Mouse (Mus musculus): ENCODE results near the gene Hdac7. TPM values are rescaled to one million over a fixed set of nuclear protein-coding genes. Genes with fewer than 3 reads are reported as not detected.

The Hdac7 gene
- polyA plus RNA-seq, 1 experiment from 2014 or later = 32.1 TPM

DNA sequence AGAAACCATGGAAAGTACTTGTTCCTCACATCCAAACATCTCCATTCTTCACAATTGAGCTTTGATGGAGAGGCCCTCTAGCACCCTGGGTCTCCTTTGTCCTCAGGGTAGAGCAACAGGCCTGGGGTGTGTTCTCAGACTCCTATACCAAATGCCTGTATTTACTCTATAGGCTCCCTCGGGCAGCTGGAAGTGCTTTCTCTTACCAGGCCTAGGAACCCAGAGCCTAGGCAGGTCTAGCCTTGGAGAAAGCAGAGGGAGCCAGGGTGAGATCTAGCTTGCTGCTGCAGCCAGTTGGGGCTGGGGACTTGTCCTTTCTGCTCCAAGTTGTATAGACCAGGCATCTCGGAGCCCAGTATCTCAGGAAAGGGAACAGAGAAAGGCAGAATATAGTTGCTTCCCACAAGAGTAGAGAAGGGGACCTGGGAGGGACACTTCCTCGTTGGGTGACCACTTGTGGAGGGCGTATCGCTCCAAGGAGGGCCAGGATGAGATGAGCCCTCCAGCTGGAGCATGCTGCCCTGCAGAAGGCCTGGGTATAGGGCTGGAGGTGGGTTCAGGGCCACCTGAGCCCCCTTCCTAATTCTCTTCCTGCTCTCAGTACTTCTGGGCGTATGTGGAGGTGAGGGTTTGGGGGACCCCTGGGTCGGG, 57.0 kb downstream of the Hdac7 start:
- Histone ChIP-seq H3K9me3 (replicated peaks) (no peaks in the 10 kb centered on the region), H3K4me1 (peaks cover 33% of the 10 kb centered on the region)
- 89% methylated on average over 7 of the region's 7 CpGs for WGBS

DNA sequence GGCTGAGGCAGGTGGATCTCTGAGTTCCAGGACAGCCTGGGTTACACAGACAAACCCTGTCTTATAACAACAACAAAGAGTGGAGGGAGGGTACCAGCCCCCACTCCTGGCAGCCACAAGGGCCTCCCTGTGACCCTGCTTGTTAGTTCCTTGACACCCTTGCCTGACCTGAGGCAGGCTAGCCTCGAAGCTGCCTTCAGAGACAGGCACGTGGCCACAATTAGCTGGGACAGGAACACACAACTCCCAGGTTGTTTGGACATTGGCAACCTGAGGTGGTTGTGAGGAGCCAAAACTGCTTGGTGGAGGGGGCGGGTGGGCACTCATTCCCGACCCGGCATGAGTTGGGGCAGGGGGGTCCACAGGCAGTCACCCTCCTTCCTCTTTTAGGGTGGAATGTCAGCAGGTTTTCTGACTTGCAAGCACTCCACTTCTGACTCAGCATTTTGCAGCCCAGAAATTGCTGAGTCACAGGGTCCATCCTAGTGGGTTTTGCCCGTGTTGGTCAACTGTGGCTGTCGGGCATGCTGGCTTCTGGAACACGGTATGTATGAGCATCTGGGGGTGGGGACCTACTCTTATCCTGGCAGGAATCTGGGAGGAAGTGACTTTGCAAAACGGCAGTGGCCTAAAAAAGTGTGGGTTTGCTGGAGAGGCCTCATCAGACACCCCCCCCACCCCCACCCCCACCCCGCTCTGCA, 57.7 kb downstream of the Hdac7 start:
- H3K4me1 ChIP-seq = peaks cover 40% of the 10 kb centered on the region
- WGBS = 84% methylated on average over 10 of the region's 10 CpGs
- no peaks in the 10 kb centered on the region for H3K9me3 ChIP-seq (replicated peaks)
- DNase-seq (ENCODE audit: low spot score) = no peak
- peaks cover 14% of the 10 kb centered on the region for H3K36me3 ChIP-seq
- H3K27me3 ChIP-seq (ENCODE audit: low read depth, poor library complexity, severe bottlenecking) = peaks cover 16% of the 10 kb centered on the region
- H3K4me3 ChIP-seq = no peak overlapping the region
- no peak overlapping the region for H3K27ac ChIP-seq

More for the DNA sequence above, 57.0 kb downstream of the Hdac7 start:
- DNase-seq (ENCODE audit: low spot score) = no peak
- peaks cover 20% of the 10 kb centered on the region for H3K36me3 ChIP-seq
- H3K27me3 ChIP-seq (ENCODE audit: low read depth, poor library complexity, severe bottlenecking) = peaks cover 16% of the 10 kb centered on the region
- no peak overlapping the region for H3K4me3 ChIP-seq
- peak overlapping the region; percentile 5; the same call in 1 of the 2 replicates for H3K27ac ChIP-seq

GRCm38 (mm10) chr15:97785731-97786411, 58.4 kb downstream of the Hdac7 start:
- H3K4me3 ChIP-seq = no peak overlapping the region
- no peak overlapping the region for H3K27ac ChIP-seq
- peaks cover 47% of the 10 kb centered on the region for H3K4me1 ChIP-seq
- no peaks in the 10 kb centered on the region for H3K9me3 ChIP-seq (replicated peaks)
- no peak for DNase-seq (ENCODE audit: low spot score)
- 84% methylated on average over 9 of the region's 9 CpGs for WGBS
- peaks cover 16% of the 10 kb centered on the region for H3K27me3 ChIP-seq (ENCODE audit: low read depth, poor library complexity, severe bottlenecking)
- H3K36me3 ChIP-seq = peaks cover 8% of the 10 kb centered on the region

DNA sequence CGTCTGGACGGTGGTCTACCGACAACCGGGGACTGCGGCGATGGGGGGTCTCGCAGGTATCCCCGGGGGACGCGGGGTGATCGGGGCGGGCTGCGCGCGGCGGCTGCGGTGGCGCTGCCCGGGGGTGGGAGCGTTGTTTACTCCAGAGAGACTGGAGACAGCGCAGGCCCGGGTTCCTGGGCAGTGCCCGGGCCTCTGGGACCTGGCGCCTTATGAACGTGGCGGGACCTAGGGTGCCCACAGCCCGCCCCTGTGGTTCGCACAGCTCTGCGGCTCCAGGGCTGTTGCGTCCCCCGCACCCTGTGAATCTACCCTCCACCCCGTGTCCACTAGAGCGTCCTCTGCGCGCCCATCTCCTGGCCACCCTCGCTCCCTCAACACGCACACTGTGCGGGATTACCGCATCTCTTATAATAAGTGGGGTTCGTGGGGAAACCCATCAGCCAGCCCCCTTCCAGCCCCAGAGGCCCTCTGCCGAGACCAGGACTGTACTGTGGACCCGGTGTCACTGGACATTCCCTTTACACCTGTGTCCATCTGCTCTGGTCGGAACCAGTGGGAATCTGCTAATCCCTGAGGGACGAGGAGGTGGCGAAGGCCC, 59.6 kb downstream of the Hdac7 start:
- 7% methylated on average over 45 of the region's 45 CpGs for WGBS

DNA sequence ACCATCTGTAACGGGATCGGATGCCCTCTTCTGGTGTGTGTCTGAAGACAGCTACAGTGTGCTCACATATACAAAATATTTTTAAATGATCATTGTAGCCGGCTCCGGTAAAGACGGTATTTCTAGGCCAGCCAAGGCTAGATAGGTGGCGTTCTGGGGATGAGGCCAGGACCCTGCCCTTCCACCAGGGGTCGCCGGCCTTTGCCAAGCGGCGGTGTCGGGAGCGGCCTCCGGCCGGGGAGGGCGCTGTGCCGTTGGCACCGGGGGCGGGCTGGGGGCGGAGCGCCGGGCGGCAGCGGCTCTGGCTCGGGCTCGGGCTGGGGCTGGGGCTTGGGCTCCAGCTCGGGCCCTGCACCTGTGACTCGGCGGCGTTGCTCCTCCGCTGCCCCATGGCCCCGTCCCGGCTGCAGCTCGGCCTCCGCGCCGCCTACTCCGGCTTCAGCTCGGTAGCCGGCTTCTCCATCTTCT, 60.2 kb downstream of the Hdac7 start:
- Histone ChIP-seq H3K36me3 (no peaks in the 10 kb centered on the region), H3K4me3 (peak overlapping the region; percentile 77), H3K27ac (peak overlapping the region; percentile 86), H3K9me3 (replicated peaks) (no peaks in the 10 kb centered on the region), H3K27me3 (ENCODE audit: low read depth, poor library complexity, severe bottlenecking) (peaks cover 16% of the 10 kb centered on the region), H3K4me1 (peaks cover 60% of the 10 kb centered on the region)
- DNase-seq (ENCODE audit: low spot score) = peak; percentile 93
- 3% methylated on average over 39 of the region's 39 CpGs for WGBS

More for the DNA sequence above, 59.6 kb downstream of the Hdac7 start:
- Histone ChIP-seq H3K4me3 (peak overlapping the region; percentile 77), H3K9me3 (replicated peaks) (no peaks in the 10 kb centered on the region), H3K27ac (peak overlapping the region; percentile 86), H3K4me1 (peaks cover 58% of the 10 kb centered on the region), H3K36me3 (peaks cover 1% of the 10 kb centered on the region; the same call in 1 of the 2 replicates), H3K27me3 (ENCODE audit: low read depth, poor library complexity, severe bottlenecking) (peaks cover 16% of the 10 kb centered on the region)
- DNase-seq (ENCODE audit: low spot score) = no peak

DNA sequence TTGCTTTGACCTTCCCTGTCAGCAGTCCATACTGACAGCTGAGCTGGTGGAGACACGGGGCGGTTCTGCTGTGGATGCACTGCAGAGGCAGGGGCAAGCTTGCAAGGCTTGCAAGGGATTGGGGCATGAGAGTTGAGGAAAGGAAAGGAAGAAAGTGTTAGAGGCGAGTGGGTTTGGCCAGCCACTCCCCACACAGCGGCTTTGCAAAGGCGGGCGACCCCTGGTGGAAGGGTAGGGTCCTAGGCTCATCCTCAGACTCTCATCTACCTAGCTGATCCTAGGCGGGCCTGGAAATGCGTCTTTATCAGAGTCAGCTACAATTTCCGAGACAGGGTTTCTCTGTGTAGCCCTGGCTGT, 61.6 kb downstream of the Hdac7 start:
- Histone ChIP-seq H3K27ac (peak overlapping the region; percentile 83), H3K4me1 (peaks cover 52% of the 10 kb centered on the region), H3K36me3 (no peaks in the 10 kb centered on the region), H3K4me3 (peak overlapping the region; percentile 41), H3K27me3 (ENCODE audit: low read depth, poor library complexity, severe bottlenecking) (peaks cover 16% of the 10 kb centered on the region), H3K9me3 (replicated peaks) (no peaks in the 10 kb centered on the region)
- WGBS = 7% methylated on average over 9 of the region's 9 CpGs
- DNase-seq (ENCODE audit: low spot score) = peak; percentile 86

GRCm38 (mm10) chr15:97781961-97782748, 62.1 kb downstream of the Hdac7 start:
- WGBS = 4% methylated on average over 24 of the region's 24 CpGs

GRCm38 (mm10) chr15:97780611-97781031, 63.7 kb downstream of the Hdac7 start:
- H3K27me3 ChIP-seq (ENCODE audit: low read depth, poor library complexity, severe bottlenecking) = peaks cover 13% of the 10 kb centered on the region
- WGBS = 67% methylated on average over 12 of the region's 12 CpGs
- H3K36me3 ChIP-seq = no peaks in the 10 kb centered on the region
- no peaks in the 10 kb centered on the region for H3K9me3 ChIP-seq (replicated peaks)
- DNase-seq (ENCODE audit: low spot score) = no peak
- peaks cover 61% of the 10 kb centered on the region for H3K4me1 ChIP-seq
- H3K4me3 ChIP-seq = no peak overlapping the region
- peak overlapping the region; percentile 71 for H3K27ac ChIP-seq

More at GRCm38 (mm10) chr15:97781961-97782748, 62.1 kb downstream of the Hdac7 start:
- Histone ChIP-seq H3K4me3 (peak overlapping the region; percentile 41), H3K9me3 (replicated peaks) (no peaks in the 10 kb centered on the region), H3K36me3 (no peaks in the 10 kb centered on the region), H3K27me3 (ENCODE audit: low read depth, poor library complexity, severe bottlenecking) (peaks cover 16% of the 10 kb centered on the region), H3K27ac (peak overlapping the region; percentile 83), H3K4me1 (peaks cover 53% of the 10 kb centered on the region)
- peak; percentile 69 for DNase-seq (ENCODE audit: low spot score)

DNA sequence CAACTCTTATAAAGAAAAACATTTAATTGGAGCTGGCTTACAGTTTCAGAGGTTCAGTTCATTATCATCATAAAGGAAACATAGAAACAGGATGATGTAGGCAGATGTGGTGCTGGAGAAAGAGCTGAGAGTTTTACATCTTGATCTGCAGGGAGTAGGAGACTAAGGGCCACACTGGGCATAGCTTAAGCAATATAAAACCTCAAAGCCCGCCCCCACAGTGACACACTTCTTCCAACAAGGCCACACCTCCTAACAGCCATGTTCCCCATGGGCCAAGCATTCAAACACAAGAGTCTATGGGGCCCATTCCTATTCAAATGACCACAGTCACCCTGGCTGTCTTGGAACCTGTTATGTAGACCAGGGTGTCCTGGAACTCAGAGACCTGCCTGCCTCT, 64.7 kb downstream of the Hdac7 start:
- peaks cover 63% of the 10 kb centered on the region for H3K4me1 ChIP-seq
- peaks cover 13% of the 10 kb centered on the region; the same call in 1 of the 2 replicates for H3K27me3 ChIP-seq (ENCODE audit: low read depth, poor library complexity, severe bottlenecking)
- peak overlapping the region; percentile 71; the same call in 1 of the 2 replicates for H3K27ac ChIP-seq
- H3K4me3 ChIP-seq = no peak overlapping the region
- no peak for DNase-seq (ENCODE audit: low spot score)
- no peaks in the 10 kb centered on the region for H3K9me3 ChIP-seq (replicated peaks)
- WGBS = 88% methylated on average over 1 of the region's 1 CpGs
- H3K36me3 ChIP-seq = no peaks in the 10 kb centered on the region

- peaks cover 65% of the 10 kb centered on the region for H3K4me1 ChIP-seq
These were observed 65.8 kb downstream of the Hdac7 start, which contains the start of gene Slc48a1 for GRCm38 (mm10) chr15:97778311-97779098. TSS of gene Slc48a1 (plus strand) at chr15:97778520.

GRCm38 (mm10) chr15:97776919-97777318, 67.4 kb downstream of the Hdac7 start:
- WGBS = 71% methylated on average over 6 of the region's 6 CpGs

More at GRCm38 (mm10) chr15:97778311-97779098, 65.8 kb downstream of the Hdac7 start, which contains the start of gene Slc48a1:
- H3K27me3 ChIP-seq (ENCODE audit: low read depth, poor library complexity, severe bottlenecking) = peaks cover 13% of the 10 kb centered on the region; the same call in 1 of the 2 replicates
- H3K4me3 ChIP-seq = no peak within 1 kb of the TSS
- no peaks in the 10 kb centered on the region for H3K36me3 ChIP-seq
- H3K9me3 ChIP-seq (replicated peaks) = no peaks in the 10 kb centered on the region
- WGBS = 75% methylated on average over 8 of the region's 8 CpGs
- 0 out of 2 replicates have a peak within 1 kb of the TSS, but pooled peaks have one; percentile 36 for H3K27ac ChIP-seq
- no peak for DNase-seq (ENCODE audit: low spot score)

More at GRCm38 (mm10) chr15:97776919-97777318, 67.4 kb downstream of the Hdac7 start:
- no peak for DNase-seq (ENCODE audit: low spot score)
- Histone ChIP-seq H3K9me3 (replicated peaks) (no peaks in the 10 kb centered on the region), H3K4me3 (no peak overlapping the region), H3K36me3 (no peaks in the 10 kb centered on the region), H3K27ac (no peak overlapping the region), H3K4me1 (peaks cover 61% of the 10 kb centered on the region), H3K27me3 (ENCODE audit: low read depth, poor library complexity, severe bottlenecking) (peaks cover 13% of the 10 kb centered on the region; the same call in 1 of the 2 replicates)
